ENCODE assay signal across 22 mouse cellular contexts in genomic region chr5:148428846-148429245, GRCm38 (mm10). TPM values are rescaled to one million over a fixed set of nuclear protein-coding genes. Genes with fewer than 3 reads are reported as not detected.
DNase-seq lines count a peak whose midpoint lies in the region; ATAC-seq and TF ChIP-seq lines count a peak whose summit lies in the region.
"Had no signal": no experiment of that assay in that cellular context is flagged by ENCODE, and none has a peak within 500 bp of the region (broad histone marks: within the 10 kb centered on the region; RNA-seq: fewer than 3 reads in every experiment).

No protein-coding gene starts in this region.

- 78% methylated on average over 4 of the region's 4 CpGs for WGBS in intestine, embryonic 16.5 days
- 57% methylated on average over 4 of the region's 4 CpGs for WGBS in heart, adult 2 months

- H3K79me2 ChIP-seq in heart, adult 2 months (replicated peaks; ENCODE audit: control insufficient read depth, insufficient read depth, low read length) = no peaks in the 10 kb centered on the region

- TF ChIP-seq EP300 in heart, adult 2 months (IDR thresholded peaks at IDR 0.05; ENCODE audit: insufficient read depth, low read depth, low read length) = no peak

- no peak for TF ChIP-seq POLR2A in heart, adult 2 months (IDR thresholded peaks at IDR 0.05; ENCODE audit: insufficient read depth, low read depth, low read length)

- H3K9ac ChIP-seq in intestine, embryonic 16.5 days (ENCODE audit: low read depth, low read length) = no peak overlapping the region
- H3K9ac ChIP-seq in heart, adult 2 months (ENCODE audit: low read depth, low read length) = no peak overlapping the region
- H3K9ac ChIP-seq: forebrain, embryonic 12.5 days; heart, embryonic 12.5 days; limb, embryonic 15.5 days; liver, embryonic 14.5 days; lung, embryonic 14.5 days had no signal

- ATAC-seq in common myeloid progenitor, adult 5-6 weeks (replicated peaks; ENCODE audit: low read depth, poor library complexity, severe bottlenecking) = 0 out of 2 replicates have a peak, but pooled peaks have one; percentile 47
- ATAC-seq in megakaryocyte progenitor cell, adult 5-6 weeks (replicated peaks; ENCODE audit: poor library complexity) = peak; percentile 84
- no peak for ATAC-seq in intestine, embryonic 16.5 days
- no peak for ATAC-seq in frontal cortex, adult (ENCODE audit: low TSS enrichment)

- TF ChIP-seq CTCF in heart, adult 2 months (IDR thresholded peaks at IDR 0.05) = no peak

- intact Hi-C loops in heart, adult 2 months (cut with DNase I) = no loop called here

- no peaks in the 10 kb centered on the region for H3K27me3 ChIP-seq in intestine, embryonic 16.5 days (replicated peaks; ENCODE audit: control insufficient read depth, insufficient read depth, low read length)
- no peaks in the 10 kb centered on the region for H3K27me3 ChIP-seq in heart, adult 2 months (ENCODE audit: control insufficient read depth, insufficient read depth, low read length)
- H3K27me3 ChIP-seq: forebrain, embryonic 12.5 days; heart, embryonic 12.5 days; limb, embryonic 15.5 days had no signal

- no peaks in the 10 kb centered on the region for H3K4me1 ChIP-seq in intestine, embryonic 16.5 days (ENCODE audit: control insufficient read depth, insufficient read depth, low read length)
- H3K4me1 ChIP-seq in heart, adult 2 months (ENCODE audit: control insufficient read depth, insufficient read depth, low read length) = no peaks in the 10 kb centered on the region
- H3K4me1 ChIP-seq: forebrain, embryonic 12.5 days; limb, embryonic 15.5 days had no signal

- no peak overlapping the region for H3K27ac ChIP-seq in intestine, embryonic 16.5 days (ENCODE audit: low read length)
- H3K27ac ChIP-seq in heart, adult 2 months = no peak overlapping the region
- H3K27ac ChIP-seq: forebrain, embryonic 12.5 days; limb, embryonic 15.5 days; liver, embryonic 14.5 days had no signal

- no peaks in the 10 kb centered on the region for H3K9me3 ChIP-seq in intestine, embryonic 16.5 days (ENCODE audit: control insufficient read depth, low read length)
- H3K9me3 ChIP-seq: forebrain, embryonic 12.5 days; heart, embryonic 12.5 days; limb, embryonic 15.5 days had no signal

- no peak overlapping the region for H3K4me3 ChIP-seq in intestine, embryonic 16.5 days (ENCODE audit: low read length)
- H3K4me3 ChIP-seq in heart, adult 2 months = no peak overlapping the region
- H3K4me3 ChIP-seq: forebrain, embryonic 12.5 days; heart, embryonic 12.5 days; limb, embryonic 15.5 days had no signal

- H3K36me3 ChIP-seq in intestine, embryonic 16.5 days (ENCODE audit: control insufficient read depth, insufficient read depth, low read length) = no peaks in the 10 kb centered on the region
- no peaks in the 10 kb centered on the region for H3K36me3 ChIP-seq in heart, adult 2 months (ENCODE audit: control insufficient read depth, insufficient read depth, low read length)
- H3K36me3 ChIP-seq: forebrain, embryonic 12.5 days; heart, embryonic 12.5 days; limb, embryonic 15.5 days had no signal

- peak; percentile 11 for DNase-seq in thymus, postnatal 14 days
- DNase-seq in thymus, postnatal 10 days (ENCODE audit: low spot score in 2 of 2) = no peak
- no peak for DNase-seq in heart, adult 2 months
- DNase-seq: adrenal gland, postnatal 25 days; cerebellum, adult 11 months; cerebellum, postnatal 10 days; gastrocnemius, postnatal 36 days; heart, postnatal 10 days; kidney, adult 9 months; kidney, postnatal 14 days; left cerebral cortex, postnatal 4 days; lung, embryonic 14.5 days; lung, postnatal 36 days; right cerebral cortex, postnatal 14 days had no signal

- H3K4me2 ChIP-seq in intestine, embryonic 16.5 days (ENCODE audit: low read depth, low read length) = no peak overlapping the region
- H3K4me2 ChIP-seq: forebrain, embryonic 12.5 days; heart, embryonic 12.5 days; limb, embryonic 15.5 days; lung, embryonic 14.5 days had no signal

RNA-seq across cellular contexts. Expression of gene Slc7a1, which starts 29.1 kb away (rescaled TPM):
- total RNA-seq in common myeloid progenitor, adult 5-6 weeks (2017) = 21.3 and 30.3 TPM in 2 replicates
- total RNA-seq in megakaryocyte progenitor cell, adult 5-6 weeks (2015) = 36.0 and 37.7 TPM in 2 replicates
- total RNA-seq in megakaryocyte progenitor cell, adult 5-6 weeks (2017) = 14.9 and 15.3 TPM in 2 replicates
- polyA plus RNA-seq in intestine, embryonic 16.5 days (2015; fragmentation: Nextera tagmentation; extraction: Ambion mirVana) = 20.0 and 22.5 TPM in 2 replicates
- total RNA-seq in heart, adult 2 months (2021) = 10 to 100 TPM; 14.0 to 14.4 TPM
- 10.9 and 18.9 TPM in 2 replicates for polyA plus RNA-seq in heart, adult 2 months (2012; rRNA removed)

Comparison
In these comparisons a context has a peak if more than half of its experiments do, and no peak if none do; other contexts are left out.
1. ATAC-seq: peak in common myeloid progenitor, adult 5-6 weeks (single experiment) and megakaryocyte progenitor cell, adult 5-6 weeks (single experiment); none in intestine, embryonic 16.5 days (single experiment) and frontal cortex, adult (single experiment).